Mouse (Mus musculus) spleen, adult 12 weeks (tissue): ENCODE data around the gene Slc2a9.
A peak's percentile ranks its signal among the peaks of the same experiment; 100 is the strongest.

ENCODE experiments used
- DNase-seq: peaks from one replicate; pipeline ENCODE4 v3.0.0; 2022; ENCODE audit warnings: low spot score

The Slc2a9 gene

DNA sequence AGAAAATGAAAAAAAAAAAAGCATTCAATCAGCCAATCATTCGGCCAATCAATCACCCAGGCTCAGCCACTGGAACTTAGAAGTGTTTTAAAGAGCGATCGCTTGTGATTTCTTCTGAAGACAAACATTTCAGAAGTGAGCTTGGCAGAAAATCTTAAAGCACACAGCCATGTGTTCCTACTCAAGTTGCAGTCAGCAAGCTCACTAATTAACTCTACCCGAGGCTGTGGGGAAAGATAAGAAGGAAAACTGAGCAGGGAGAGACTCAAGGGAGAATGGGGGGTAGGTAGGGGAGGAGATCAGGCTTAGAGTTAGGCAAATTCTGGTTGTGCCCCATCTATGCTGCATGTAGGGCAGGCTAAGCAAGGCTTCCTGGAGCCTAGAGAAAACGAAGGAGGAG lies 130.6 kb downstream of the Slc2a9 start:
- DNase-seq = no peak

DNA sequence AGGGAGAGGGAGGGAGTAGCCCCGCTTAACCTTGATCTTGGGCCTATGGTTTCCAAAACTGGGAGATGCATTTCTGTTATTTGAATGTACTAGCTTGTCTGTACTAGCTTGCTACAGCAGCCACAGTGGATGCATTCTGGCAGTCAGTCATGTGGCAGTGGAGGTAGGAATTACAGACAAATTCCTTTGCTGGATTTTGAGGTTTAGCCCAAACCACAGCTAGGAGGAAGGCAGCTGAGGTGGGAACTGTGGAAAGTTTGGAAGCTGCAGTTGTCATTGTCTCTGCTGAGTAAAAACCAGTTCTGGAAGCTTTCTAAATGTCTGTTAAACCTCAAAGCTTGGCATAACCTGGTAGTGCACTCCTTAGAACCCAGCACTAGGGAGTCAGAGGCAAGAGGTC lies 131.6 kb downstream of the Slc2a9 start:
- no peak for DNase-seq

DNA sequence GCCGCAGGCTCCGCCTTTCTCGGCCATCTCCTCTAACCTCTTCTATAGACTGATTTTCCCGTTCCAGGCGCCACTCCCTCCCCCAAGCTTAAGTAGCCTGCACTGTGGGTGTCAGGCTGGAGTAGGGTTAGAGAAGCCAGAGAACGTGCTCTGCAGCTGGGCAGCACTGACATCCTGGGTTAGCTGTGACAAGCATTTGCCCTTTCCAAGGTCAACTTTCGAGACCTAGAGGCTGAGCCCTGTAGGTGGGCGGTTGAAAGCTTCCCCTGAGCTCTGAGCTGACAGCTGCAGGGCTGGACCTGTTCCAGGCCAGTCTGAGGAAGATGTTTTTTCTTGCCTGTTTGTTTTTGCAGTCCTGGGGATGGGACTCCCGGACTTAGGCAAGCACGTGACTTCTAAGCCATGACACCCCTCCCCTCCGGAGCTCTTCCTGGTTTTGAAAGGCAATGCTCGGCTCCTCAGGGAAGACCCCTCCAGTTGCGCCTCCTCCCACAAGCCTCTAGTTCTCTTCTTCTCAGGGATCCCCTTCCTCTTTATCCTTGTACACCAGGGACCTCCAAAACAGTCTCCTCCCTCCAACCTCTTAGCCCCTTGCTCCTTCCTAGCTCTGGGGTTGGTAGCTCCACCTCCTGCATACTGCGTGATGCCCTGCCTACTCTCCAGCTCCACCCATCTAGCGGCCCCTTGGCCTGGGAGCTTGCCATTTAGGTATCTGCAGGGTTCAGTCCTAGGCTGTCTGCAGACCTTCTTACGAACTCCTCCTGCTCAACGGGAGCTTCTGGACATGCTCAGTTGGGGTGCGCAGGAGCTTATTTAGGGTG lies 136.1 kb downstream of the Slc2a9 start:
- no peak for DNase-seq

DNA sequence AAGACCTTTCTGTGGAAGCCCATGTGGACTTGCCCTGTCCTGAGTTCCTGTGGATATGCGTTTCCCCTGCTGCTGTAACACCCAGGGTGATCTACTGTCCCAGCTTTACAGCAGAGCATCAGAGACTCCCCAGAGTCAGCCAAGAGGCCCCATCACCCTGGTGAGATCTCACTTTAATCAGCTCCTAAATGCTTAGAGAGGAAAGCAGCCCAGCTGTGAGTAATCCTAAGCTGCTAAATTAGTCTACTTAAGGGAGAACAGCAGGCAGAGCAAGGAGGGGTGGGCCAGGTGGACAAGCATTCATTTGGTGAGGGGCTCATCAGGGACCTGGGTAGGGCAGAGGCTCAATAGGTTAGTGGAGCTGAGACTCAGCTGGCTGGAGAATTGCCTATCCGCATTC lies 137.4 kb downstream of the Slc2a9 start:
- no peak for DNase-seq

DNA sequence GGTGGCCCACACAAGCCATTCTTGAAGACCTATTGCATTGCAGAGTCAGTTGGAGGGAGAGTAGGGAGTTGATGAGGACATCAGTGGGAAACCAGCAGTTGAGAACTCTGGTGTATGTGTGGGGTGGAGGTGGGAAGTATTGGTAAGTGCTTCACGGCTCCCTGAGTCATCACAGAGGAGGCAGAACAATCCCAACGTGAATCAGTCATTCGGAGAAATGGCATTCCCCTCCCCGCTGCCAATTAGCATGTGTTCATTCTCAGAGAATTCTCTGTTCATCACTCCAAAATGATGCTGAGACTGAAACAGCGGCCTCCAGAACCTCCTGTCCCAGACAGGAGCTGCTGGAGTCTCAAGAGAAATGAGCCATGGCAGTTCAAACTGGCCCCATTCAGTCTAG lies 138.5 kb downstream of the Slc2a9 start:
- DNase-seq = no peak

DNA sequence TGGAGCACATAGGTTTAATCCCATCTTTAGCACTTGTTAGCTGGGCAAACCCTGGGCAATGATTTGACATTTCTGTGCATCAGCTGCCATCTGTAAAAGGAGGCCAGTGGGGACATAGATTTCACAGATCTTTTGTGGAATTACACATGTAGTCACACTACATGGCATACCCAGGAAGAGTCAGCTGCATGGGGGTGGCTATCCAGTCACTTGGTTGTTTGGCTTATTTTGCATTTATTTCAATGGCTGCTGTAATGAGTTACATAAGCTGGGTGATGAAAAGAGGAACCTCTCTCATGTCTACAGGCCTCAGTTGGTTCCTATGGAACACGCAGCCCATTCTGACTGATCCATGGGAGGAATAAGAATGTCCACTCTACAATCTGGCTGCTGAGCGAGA lies 143.2 kb downstream of the Slc2a9 start:
- DNase-seq = no peak

DNA sequence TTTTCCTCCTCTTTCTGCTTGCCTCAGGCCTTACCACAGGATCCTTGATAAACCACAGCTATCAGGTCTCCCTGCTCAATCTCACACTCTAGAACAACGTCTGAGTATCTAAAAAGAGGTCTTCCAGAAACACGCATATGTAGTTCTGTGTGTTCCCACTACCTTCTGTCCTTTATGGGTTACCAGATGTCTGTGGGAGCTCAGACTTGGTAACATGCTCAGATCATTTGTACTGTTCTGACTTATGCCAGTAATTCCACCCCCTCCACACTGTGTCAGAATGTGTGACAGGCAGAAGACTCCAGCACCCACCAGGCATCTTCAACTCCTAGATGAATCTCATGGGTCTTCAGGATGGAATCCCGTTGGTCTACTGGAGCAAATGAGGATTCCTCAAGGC lies 146.0 kb downstream of the Slc2a9 start:
- no peak for DNase-seq

DNA sequence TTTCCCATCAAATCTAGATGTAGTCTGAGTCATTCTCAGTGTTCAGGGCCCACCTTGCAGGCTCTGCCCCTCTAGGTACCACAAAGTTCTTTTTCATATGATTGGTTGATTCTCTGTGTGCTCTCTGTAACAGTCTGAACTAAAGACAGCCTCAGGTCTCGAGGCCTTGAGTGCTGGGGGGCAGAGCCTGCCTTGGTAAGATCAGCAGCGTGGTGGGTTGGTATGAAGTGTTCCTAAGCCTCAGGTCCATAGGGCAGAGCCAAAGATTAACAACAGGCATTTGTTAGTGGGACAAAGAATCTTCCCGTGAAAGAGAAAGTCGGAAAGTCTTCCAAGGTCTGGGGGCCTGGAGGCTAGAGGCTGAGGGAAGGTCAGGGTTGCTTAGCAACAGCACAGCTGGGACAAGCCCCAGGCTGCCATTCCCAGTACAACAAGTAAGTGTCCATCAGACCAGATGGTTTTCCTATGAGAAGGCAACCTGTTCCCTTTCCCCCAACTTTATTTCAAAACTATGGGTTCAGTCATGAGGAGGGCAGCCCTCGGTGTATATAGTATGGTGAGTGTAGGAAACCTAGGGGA lies 152.5 kb downstream of the Slc2a9 start:
- DNase-seq = no peak

DNA sequence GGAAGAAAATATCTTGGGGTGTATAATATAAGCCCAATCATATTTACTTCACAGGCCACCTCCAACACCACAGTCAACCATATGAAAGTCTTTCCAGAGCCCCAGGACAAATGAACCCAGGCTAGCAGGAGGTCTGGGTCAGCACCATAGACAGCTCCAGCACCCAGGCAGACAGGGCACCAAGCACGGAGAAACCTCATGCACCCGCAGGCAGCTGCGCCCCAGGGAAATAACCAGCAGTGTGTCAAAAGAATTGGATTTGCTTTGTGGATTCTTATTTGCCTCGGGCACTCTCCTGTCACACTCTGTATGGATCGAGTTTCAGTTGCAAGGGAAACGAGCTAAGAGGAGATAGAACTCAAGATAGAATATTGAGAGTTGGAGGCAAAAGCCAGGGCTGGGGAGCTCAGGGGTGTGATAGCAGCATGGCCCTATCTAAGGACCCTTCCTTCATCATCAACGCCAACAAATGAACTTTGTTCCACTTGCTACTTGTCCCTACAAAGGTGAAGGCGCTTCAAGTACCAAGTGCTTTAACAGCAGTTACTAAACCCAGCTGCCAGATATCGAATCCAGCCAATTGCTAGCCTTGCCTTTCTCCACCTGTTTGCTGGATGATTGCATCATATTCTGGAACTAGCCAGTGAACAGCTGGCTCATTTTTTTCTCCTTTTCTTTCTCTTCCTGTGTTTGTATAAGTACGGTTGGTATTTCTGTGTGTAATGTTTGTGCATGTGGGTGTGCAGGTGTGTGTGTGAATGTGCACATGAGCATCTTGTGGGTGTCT lies 156.1 kb downstream of the Slc2a9 start:
- DNase-seq = no peak

DNA sequence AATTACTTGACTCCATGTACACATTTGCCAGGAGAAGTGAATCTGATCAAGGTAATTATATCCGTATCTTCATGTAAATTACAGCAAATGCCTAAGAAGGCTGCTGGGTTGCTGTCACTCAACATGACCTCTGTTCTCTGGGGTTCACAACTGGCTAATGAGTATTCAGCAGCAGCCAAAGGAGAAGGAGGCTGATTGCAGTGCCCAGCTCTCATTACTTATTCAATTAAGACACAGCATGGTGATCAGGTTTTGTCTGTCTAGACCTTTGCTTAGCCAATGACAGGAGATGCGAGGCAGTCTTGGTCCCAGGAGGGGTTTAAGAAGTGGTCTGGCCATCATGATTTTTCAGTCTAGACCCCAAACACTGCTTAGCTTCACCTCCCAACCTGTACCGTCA lies 159.8 kb downstream of the Slc2a9 start:
- no peak for DNase-seq

DNA sequence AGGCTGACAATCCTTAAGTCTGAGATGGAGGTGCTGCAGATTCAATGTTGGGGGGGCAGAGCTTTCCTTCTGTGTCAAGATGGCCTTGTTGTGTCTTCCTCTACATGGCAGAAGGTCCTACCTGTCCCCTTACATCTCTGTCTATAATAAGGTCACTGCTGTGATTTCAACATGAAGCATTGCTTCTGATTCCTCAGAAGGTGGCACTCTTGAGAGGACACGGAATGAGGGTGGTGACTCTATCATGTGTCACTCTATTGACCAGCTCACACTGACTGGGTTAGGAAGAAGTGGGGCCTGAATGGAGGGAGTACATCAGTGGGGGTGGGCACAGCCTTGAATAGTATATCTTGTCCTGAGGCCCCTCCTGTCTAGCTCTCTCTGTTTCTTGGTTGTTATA lies 168.4 kb downstream of the Slc2a9 start:
- DNase-seq = no peak

DNA sequence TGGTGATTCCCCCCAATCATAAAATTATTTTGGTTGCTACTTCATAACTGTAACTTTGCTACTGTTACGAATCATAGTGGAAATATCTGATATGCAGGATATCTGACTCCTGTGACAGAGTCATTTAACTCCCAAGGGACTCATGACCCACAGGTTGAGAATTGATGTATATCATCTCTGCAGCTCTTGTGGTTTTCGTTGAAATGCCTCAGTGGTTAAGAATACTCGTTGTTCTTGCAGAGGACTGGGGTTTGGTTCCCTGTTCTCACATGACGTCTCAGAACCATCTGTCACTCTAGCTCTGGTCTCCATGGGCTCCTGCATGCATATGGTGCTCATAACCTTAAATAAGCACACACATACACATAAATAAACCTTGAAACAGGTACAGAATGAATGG lies 169.6 kb downstream of the Slc2a9 start:
- DNase-seq = no peak

DNA sequence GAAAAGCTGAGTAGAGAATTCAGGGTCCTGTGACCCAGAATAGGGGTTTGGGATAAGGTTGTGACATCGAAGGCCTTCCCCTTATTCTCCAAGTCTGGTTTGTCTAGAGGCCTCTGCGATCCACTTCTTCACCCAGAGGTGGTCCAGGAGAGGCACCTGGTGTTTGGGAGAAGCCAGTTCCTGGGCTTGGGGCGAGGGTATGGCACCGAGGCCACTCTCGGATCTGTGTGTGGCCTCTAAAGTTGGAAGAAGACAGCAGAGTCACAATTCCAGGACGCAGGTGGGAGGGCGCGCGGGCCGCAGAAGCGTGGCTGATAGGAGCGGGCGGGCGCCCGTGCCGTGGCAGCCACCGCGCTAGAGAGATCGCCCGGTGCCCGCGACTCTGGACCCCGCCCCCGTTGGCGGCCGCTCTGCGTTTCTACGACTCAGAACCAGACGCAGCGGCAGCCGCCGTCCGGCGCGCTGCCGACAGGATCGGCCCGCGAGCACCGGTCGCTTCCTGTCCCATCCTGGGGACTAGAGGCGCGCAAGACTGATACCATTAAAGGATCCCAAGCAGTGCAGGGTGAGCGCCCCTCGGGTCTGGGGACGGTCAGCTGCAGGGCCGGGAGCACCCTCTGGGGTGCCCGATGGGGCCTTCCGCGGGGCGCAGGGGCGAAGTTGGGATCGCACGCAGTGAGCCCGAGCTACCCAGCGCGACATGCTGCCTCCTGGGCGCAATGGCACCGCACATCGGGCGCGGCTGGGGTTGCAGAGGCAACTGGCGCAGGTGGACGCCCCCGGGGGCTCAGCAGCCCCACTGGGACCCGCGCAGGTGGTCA lies 183.8 kb downstream of the Slc2a9 start, which contains the start of gene Drd5:
Gene Drd5 (plus strand): TSS at position 402 of the 821 bp plus-strand sequence.
- no peak for DNase-seq

DNA sequence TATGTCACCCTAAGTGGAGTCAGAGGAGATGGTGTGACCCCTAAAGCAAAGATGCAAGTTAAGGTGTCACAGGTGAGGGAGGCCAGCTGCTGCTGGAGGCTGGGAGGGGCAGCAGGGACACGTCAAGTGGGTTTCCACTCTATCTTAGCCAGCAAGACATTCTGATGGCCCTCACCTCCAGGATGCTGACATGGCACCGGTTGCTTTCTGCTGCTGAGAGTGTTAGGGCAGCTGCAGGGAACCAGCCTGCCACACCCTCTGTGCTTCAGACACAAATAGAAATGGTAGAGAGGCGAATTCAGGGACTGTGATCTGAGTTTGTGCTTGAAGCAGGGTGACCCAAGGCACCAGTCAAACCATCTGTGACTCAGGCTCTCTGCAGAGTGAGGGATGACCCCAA lies 193.1 kb downstream of the Slc2a9 start:
- DNase-seq = no peak

DNA sequence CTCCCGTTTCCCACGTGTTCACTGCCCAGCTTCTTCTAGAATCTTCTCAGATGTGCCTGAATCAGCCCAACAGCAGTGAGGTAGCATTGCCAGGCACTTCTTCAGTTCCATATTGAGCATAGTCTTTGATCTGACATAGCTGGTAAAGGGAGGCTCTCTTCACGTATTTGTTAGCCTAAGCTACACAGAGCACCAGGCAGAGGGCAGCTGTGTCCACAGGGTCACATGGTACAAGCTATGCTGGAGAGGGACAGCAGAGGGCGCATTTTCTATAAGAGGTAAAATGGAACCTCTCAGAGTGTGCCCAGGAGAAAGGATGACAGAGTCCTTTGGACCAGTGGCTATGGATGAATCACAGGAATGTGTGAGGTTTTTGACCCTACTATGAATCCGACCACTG lies 194.1 kb downstream of the Slc2a9 start:
- DNase-seq = no peak

DNA sequence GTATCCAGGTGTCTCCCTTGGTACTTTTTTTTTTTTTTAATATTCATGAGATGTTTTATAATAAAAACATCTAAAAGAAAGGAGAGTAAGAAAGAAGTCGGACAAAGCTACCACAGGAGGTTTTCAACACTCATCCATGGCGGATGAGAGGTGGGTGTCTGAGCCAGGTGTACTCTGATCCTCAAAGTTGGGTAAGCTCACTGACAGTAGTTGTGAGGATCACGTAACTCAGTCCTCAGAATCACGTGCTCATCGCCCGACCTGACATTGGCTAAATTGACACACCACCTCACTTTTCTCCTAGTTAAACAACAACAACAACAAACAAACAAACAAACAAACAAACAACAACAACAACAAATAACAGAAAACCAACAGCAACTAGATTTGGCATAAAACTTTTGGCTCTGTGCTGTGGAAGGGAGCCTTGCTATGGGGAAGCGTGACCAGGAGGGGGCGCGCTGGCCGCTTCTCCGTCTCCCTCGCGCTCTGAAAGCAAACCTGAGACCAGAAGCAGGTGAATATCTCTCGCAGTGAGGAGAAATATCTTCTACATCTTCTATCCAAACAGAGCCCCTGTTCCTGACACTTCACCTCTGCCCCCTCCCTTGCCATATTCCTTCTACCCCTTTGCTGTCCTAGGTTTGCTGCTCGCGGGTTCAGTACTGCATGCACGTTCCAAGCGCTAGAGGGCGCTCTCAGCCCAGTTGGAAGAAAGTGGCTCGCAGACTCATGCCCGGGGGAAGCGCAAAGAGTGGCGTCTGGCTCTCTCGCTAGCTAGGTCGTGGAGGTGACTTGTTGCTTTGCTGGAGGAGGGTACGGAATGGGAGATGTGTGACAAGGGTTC lies 195.5 kb downstream of the Slc2a9 start:
- peak; percentile 68 for DNase-seq

DNA sequence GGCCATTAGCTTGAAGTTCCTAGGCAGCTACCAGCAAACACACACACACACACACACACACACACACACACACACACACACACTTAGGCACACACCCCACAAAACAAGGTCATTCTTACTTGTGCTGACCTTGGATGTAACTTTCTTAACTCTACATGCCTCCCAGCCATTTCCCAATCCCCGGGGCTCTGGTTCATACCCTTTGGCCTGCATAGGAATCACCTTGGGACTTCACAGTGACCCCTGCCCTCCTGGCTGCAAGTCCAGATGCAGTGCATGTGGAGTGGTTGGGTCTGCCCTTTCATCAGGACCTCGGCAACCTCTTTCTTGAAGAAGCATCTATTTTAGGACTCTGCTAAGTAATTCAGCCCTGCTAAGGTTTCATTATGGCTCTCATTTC lies 197.7 kb downstream of the Slc2a9 start:
- DNase-seq = no peak

DNA sequence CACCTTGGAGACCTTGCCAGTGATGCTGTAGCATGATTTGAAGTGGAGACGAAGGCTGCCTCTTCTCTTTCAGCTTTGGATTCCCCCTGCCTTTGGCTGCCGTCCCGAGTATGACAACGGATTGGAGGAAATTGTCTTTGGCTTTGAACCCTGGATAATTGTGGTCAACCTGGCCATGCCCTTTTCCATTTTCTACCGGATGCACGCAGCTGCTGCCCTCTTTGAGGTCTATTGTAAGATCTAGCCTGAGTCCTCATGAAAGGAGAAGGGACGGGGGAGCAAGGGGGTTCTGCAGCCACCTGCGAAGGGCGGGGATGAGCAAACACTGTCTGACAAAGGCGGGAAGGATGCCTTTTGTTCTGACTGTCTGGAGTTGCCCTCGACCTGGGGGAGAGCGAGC lies 200.3 kb downstream of the Slc2a9 start:
- no peak for DNase-seq

DNA sequence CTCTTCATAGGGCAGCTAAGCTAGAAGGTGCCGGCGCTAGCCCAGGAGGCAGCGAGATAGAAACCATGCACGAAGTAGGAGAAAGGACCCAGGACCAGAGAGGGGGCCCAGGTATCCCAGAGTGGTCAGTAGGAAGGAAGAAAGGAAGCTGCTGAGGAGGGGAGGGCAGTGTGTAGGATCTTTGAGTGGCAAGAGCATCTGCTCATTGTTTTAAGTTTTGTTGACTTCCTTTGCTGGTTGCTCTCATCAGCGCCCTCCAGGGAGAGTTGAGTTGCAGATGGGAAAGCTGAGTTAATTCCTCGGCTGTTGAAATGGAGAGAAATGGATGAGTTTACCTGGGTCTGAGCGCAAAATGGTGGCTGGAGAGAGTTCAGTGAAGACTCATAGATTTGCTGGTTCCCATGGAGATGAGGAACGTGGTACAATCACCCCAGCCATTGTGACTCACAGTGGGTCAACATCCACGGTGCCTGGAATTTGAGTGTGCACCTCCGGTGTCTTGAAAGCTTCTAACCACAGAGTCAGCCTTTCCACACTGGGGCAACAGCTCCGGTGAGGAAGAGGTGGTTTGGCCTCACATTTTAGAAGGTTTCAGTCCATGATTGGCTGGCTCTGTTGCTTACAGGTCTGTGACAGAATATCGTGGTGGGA lies 201.1 kb downstream of the Slc2a9 start:
- DNase-seq = no peak
